Mouse (Mus musculus): Measurements from ENCODE around the gene Vars2.
A peak's percentile ranks its signal among the peaks of the same experiment; 100 is the strongest.

Vars2 gene

DNA sequence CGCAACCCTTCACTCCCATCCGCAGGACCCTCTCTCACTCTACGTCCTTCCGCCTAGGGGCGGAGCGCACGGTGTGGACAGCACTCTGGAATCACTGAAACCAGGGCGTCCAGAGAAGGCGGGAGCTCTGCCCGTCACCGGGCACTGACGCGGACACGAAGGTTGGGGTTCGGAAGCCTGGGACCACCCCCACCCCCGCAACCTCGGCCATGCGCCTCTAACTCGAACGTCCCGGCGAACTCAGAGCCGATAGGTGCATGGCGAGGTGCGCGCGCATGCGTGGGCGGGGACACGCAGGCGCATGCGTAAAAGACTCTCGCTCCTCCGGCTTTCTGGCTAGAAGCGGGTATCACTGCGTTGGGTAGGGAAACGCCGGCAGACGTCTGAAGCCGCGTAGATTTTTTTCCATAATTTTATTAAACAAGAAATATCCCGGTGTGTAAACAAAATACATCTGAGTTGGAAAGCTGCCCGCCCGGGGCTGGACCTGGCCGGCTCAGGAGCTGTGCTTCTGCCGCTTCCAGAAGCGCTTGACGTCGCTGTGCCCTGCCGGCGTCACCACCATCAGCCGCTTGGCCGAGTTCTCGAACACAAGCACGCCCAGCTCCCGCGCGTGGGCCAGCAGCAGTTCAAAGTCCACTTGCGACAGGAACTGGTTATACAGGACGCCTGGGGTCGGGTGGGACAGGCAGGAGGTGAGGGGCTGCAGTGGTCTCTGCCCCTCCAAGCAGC is at the start of gene Vars2:
Gene Vars2, minus strand, starts transcription at position 259 of the 732 bp plus-strand sequence.
- peak; percentile 96 for DNase-seq (ENCODE audit: low spot score)

DNA sequence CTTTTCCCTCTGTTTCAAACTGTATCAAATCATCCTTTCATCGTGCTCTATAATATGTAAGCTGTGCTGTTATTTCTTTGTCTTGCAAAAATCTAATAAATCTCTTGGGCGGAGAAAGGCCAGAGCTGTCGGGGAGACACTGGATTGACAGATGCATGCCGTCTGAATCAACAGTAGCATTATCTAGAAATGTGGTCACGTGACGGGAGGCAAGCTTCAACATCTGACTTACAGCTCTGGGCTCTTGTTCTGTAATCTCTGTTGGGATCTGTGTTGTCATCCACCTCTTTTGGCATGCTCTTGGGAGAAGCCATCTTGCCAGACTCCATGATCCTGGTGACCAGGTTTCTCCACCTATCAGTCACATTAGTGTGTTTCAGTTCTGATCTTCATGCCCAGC is 49.7 kb upstream of the Vars2 start:
- DNase-seq (ENCODE audit: low spot score): no peak

DNA sequence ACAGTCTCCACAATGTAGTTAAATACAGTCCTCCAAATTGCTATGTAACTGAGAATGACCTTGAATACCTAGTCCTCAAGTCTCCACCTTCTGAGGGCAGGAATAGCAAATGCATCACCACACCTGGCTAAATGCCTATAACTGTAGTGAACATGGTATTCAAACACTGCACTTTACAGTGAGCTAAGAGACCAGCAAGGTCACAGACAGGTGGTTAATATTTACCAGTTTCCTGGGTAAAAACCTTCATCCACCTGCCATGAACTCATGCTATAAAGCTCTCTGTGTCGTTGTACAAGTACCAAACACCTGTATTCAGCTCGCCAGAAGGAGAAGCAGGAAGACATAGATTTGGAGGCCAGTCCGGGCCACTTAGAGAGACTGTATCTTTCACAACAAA is 48.7 kb upstream of the Vars2 start:
- no peak for DNase-seq (ENCODE audit: low spot score)

DNA sequence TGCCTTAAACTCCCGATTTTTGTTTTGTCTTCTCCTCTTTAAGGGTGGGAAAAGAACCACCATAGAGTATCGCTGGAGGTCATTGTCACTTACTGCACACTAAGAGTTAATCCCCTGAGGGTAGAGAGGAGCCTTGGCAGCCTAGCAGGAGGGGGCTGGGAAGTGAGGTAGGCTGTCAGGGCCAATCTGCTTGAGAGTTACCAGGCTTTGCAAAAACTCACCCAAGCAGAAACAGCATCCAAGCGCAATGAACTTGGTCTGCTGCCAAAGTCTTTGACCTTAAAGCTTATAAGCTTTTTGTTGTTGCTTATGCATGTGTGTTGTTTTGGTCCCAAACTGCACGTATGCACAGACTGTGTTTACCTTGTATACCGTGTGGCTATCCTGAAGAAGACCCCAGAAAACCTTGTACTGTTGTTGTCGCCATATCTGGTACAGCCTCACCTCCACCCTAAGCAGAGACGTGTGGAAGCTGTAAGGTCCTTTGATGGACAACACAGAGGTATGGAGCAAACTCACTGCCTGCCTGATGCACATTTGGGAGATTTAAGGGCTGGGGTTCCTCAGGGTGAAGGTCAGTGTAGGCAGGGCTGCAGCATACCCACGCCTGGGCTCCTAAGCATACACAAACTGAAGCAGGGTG is 43.4 kb upstream of the Vars2 start:
- no peak for DNase-seq (ENCODE audit: low spot score)

DNA sequence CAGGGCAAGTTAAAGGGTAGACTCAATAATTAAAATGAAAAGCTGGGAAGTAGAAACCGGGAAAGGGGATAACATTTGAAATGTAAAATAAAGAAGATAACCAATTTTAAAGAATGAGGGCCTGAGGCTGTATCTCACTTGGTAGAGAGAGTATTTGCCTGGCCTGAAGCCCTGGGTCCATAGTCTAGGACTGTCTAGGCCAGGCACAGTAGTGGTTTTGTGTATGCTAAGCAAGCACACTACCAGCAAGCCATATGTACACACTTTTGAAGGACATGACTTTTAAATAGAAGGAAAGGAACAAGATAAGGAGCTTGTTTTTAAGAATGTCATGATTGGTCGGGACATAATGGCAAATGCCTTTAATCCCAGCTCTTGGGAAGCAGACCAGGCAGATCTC is 41.2 kb upstream of the Vars2 start:
- DNase-seq (ENCODE audit: low spot score): no peak

DNA sequence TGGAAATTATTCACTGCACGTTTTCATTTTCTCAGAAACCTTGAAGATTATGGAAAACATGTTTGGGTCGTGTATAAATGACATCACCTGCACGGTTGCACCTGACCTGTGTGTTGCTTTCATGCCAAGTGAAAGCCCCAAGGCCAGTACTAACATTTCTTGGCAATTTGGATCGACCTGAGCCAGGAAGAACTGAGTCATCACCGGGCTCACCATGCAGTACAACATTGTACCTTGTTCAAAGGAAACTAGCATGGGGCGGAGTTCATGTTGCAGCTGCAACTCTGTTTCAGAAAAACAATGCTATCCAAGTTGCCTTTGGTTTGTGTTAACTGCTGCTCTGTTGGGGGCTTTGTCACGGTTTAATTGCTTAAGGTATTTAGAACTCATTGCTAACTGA is 40.5 kb upstream of the Vars2 start:
- DNase-seq (ENCODE audit: low spot score): no peak

DNA sequence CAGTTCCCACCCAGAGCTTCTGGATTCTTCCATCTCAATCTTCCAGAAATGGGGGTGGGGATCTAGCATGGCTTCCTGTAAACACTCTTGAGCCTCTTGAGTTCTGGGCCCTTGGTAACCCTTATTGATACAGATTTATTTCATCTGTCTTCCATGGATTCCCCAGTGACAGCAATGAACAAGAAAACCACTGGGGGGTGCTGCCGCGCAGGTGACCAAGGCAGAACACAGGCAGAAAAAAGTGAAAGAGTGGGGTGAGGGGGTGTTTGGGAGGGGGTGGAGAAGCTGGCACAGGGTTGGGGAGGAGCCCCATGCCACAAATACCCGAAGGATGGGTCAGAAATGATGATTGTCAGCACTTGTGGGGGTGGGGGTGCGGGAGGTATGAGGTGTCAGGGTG is 38.4 kb upstream of the Vars2 start:
- no peak for DNase-seq (ENCODE audit: low spot score)

DNA sequence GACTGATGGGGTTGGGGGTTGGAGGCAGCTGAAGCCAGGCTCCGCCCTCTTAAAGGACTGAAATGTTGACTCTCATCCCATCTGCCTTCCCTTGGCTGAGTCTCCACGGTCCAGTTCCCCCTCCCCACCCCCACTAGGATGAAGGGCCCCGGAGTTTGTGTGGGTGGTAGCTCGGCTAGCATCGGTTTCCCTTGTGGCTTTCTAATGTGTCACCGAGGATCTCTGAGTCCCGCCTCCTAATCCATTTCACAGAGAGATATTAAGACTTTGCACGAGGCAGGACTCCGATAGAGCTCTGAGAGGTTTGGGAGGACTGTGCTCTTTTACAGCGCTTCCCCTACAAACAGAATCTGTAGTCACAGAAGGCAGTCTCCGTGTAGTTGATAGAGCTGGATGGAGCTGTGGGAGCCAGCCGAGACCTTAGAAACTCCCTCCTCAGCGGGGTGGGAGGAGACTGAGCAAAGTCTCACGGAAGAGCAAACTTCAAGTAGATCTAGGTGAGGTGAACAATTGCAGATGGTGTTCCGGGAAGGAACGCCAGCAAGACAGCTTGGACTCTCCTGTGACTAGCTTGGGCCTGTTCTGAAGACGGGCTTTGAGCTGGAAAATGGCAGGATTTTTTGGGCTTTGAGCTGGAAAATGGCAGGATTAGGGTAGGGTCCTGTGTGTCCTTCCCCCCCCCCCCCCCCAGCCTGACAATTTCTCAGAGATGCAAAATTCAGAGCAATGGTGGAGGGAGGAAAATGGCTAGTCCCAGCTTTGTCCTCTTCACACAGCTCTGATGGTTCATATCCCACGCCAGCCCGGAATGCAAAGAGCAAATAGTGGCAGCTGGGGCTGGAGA is 37.5 kb upstream of the Vars2 start, which contains the start of gene Ddr1:
Gene Ddr1, minus strand, starts transcription at position 1 of the 844 bp plus-strand sequence.
- DNase-seq (ENCODE audit: low spot score): no peak

DNA sequence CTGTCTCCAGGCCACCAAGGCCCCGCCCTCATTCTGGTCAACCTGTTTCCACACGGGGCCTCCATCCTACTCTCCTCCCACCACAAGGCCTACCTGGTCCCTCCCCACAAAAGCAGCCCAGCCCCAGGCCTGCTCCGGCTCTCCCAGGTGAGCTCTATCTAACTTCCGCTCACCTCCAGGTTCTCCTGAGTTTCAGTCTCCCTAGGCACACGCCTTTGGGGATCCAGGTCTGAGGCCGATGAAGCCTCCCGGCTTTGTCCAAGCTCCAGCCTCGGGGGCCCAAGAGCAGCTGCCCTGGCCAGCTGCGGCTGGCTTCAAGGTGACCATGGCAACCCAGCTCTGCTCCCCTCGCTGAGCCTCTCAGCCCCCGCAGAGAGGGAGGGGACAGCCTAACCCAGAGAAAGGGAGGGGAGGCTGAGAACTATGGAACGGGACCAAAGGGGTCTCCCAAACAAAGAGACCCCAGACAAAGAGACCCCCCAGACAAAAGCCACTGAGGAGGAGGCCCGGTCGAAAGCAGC is 36.4 kb upstream of the Vars2 start:
- no peak for DNase-seq (ENCODE audit: low spot score)

DNA sequence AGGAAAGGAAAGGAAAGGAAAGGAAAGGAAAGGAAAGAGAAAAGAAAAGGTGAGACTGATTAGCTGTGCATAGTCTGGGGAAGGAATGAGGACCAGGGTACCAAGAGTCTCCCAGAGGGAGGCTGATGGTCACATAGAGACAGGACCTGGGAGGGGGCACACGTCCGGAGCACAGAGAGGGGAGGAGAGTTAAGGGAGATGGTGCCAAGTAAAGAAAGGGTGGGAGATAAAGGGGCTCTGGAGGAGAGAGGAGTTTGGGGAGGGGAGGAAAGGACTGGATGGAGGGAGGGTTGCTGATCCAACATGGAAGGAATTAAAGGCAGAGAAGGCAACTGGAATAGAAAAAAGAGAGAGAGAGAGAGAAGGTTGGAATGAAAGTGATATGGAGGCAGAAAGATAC is 35.7 kb upstream of the Vars2 start:
- DNase-seq (ENCODE audit: low spot score): no peak

DNA sequence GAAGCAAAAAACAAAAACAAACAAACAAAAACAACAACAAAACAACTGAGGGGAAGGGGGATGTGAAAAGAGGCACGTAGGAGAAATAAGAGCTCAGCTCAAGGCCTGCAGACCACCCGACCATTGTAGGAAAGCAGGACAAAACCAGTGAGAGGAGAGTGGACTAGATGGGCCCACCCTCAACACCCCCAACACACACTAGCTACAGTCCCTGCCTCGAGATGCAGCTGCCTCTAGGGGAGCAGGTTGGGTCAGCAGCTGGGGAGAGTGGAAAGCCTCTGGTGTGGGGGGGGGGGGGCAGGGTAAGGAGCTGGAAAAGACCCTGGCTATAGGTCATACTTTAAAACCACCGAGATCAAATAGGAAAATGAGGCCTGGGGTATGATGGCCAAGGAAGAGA is 35.2 kb upstream of the Vars2 start:
- no peak for DNase-seq (ENCODE audit: low spot score)

DNA sequence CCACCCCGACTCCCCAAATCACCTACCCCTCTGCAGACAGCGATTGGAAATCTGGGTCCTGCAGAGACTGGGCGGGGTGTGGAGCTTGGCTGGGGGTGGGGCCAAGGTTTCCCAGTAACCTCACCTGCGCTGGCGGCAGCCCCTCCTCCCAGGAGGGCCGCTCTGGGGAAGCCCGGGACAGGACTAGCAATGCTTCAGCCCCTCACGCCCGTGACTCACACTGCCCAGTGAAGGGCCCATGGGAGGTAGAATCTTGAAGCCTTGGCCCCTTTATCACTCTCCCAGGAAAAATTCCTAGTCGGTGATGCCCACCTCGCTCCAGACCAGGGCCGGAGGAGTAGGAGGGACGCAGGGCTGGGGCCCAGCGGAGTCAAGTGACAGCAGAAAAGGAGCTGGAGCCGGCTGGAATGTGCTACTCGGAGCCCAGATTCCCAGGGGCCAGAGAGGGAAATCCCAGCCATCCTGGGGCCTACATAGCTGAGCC is 34.6 kb upstream of the Vars2 start:
- peak; percentile 76 for DNase-seq (ENCODE audit: low spot score)

DNA sequence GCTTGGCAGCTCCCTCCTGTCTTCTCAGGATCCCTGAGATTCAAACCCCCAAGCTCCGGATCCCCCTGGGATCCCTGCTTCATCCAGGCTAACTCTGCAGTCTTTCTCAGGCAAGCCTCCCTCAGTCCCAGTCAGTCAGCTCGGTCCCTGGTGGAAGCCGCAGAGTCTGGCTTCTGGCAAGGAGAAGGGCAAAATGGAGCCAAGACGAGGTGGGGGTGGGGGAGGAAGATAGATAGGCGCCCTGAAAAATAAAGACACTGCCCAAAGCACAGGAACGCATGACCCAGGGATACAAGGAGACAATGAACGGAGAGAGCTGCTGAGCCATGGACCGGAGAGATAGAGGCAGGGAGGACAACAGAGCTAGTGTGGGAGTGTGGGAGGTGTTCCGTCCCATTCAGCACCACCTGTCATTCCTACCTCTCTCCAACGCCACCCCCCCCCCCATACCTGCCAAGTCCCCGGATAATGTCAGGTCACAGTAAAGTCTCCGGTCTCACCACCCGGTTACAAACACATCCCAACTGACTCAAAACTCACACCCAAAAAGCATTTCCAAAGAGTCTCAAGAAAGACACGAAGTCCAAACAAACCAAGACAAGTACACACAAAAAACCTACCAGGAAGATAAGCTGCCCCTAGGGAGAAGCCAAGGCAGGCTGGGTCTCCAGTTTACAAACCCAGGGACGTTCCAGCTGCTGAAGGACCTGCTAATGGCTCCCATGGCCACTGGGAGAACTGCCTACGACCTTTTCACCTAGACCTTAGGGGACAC is 34.0 kb upstream of the Vars2 start:
- DNase-seq (ENCODE audit: low spot score): no peak

DNA sequence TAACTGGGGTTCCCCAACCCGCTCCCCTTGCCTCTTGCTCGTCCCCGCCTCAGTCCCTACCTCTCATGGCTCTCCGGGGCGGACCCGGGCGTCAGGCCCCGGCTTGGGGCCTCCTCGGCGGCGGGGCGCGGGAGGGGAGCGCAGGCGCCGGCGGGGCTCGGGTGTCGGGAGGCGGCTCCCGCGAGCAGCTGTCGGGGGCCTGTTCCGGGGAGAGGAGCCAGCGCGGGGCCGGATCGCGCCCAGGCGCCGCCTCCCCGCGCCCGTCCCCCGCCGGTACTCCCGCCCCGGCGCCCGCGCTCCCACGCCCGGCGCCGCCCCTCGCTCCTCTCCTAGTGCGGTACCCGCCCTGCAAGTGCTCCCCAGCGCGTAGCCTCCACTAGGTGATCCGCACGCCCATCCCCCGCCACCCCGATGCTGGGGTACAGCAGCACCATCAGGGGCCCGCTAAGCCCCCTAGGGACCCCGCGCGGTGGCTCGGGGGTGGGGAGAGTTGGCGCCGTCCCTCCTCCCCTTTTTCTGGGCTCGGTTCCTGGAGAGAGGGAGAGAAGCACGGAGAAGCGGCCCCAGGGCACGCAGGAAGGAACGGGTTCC is 33.1 kb upstream of the Vars2 start:
- peak; percentile 89 for DNase-seq (ENCODE audit: low spot score)

DNA sequence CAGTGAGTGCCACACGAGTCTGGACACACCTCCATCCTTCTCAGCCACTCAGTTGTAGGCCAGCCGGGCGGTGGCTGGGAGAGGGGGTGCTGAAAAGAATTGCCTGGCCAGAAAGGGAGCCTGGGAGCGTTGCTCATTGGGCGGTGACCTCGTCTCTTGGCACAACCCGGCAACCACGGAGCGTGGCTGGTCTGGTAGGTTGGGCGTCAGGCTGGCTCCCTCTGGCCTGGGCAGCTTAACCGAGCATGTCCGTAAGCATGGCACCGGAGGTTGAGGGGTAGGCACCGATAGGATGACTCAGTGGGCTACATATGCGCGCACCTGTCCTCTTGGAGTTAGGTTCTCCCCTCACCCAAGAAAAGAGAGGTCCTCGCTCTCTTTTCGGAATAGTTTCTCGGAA is 32.5 kb upstream of the Vars2 start:
- peak; percentile 87 for DNase-seq (ENCODE audit: low spot score)

DNA sequence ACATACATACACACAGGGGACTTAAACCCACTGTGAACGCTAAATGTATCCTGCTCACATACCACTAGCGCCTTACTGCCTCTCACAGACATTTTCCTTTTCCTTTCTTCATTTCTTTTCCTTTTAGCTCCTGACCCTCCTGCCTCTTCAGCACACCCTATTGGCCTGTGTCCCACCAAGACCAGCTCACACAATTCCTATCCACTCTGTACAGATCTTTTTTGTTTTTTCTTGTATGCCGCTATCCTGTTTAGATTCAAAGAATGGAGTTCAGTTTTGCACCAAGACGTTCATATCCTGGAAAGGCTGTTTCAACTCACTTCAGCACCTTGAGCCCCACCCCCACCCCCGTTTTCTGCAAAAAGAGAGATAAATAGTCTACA is 31.1 kb upstream of the Vars2 start:
- no peak for DNase-seq (ENCODE audit: low spot score)

DNA sequence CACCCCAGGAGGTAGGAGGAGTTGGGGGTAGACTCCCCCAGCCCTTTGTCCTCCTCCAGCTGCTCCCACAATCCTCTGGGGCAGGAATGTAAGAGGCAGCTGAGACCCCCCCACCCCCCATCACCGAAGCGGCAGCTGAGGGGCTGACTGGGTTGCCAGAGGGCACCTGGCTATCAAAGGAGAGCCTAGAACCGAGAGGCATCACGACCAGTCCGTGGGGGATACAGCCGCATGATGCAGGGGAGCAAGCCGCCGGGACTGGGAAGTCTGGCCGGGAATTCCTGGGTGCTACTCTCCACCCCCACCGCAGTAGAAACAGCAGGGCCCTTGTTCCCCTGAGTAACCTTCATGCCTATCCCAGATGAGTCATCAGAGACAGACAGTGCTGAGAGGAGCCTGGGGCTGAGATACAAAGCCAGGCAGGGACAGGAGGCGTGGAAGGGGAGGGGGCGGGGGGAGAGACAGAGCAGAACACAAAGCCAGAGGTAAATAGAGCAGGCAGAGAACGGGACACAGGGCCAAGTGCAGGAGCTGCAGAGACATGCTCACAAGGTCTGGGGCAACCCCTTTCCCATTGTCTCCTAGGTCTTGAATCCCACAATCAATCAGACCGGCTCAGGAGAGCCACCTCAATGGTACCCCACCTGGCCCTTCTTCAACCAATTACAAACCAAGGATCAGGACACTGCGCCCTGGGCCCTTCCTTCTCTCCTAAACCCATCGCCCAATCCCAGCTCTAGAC is 30.5 kb upstream of the Vars2 start:
- peak; percentile 54 for DNase-seq (ENCODE audit: low spot score)

DNA sequence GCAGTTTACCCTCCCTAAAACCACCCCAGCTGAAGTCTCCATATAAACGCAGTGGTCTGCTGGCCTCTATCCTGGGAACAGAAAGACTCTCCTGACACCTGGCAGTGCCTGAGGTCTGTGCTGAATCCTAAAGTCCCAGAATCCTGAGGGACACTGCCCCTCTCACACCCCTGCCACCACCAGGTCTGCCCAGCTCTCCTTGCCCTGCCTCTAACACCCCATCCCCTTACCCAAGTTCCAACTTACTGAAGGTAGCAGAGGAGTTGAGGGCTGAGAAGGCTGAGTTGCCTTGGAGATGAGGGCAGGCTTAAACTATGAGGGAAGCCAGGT is 30.0 kb upstream of the Vars2 start:
- DNase-seq (ENCODE audit: low spot score): no peak

DNA sequence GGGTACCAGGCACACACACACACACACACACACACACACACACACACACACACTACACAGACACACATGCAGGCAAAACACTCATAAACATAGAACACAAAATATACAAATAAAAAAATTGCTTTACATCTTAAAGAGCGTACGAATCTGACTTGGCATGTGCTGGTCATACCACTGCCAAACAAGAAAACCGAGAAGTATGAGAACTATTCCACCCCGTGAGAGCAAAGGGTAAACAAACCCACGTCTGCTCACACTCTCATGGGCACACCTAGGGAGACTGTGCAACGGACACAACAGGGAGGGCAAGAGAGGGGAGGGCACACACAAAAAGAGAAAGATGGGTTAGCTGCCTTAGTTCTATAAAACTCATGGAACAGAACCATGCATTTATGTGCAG is 29.3 kb upstream of the Vars2 start:
- no peak for DNase-seq (ENCODE audit: low spot score)

DNA sequence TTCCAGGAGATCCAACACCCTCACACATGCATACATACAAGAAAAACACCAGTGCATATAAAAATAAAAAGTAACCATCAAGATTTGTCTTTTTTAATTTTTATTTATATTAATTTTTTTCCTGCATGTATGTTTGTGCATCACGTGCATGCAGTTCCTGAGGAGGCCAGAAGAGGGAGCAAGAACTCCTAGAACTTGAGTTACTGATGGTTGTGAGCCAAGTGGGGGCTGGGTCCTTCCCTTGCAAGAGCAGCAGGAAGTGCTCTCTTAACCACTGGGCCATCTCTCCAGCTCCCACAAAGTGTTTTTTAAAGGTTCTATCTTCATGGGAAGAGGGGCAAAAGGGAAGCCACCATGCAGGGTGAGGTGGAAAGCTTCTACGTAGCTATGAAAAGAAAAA is 27.9 kb upstream of the Vars2 start:
- DNase-seq (ENCODE audit: low spot score): no peak

DNA sequence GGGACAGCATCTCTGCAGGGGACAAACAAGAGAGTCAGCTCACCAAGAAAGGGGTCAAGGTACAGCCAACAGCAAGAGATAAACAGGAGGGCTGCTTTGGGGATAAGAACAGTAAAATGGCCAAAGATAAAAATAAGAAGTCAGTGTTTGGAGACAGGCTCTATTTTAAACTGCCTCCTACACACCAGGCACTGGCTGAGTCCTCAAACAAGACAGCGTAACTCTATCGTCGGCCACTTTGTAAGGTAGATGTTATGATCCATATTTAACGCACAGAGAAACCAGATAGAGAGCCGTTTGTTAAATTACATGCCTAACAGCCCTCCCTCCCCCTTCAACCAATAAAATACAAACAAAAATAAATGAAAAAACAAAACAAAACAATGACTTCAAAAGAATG is 26.5 kb upstream of the Vars2 start:
- no peak for DNase-seq (ENCODE audit: low spot score)

Data from urinary bladder, postnatal 14 days (tissue).